Mouse (Mus musculus): ENCODE results near the gene Hectd4. TPM values are rescaled to one million over a fixed set of nuclear protein-coding genes. Genes with fewer than 3 reads are reported as not detected.
"Not testable (repeated sequence)": the region's sequence is repeated elsewhere in the genome, so short reads cannot be mapped to it uniquely, and the experiment has no call there.

Gene Hectd4
- polyA plus RNA-seq, 1 experiment from 2014 or later, result 7.8 TPM

GRCm38 (mm10) chr5:121307620-121308019 is 87.6 kb downstream of the Hectd4 start:
- Histone ChIP-seq H3K27ac (no peak overlapping the region; the same call in 1 of the 2 replicates), H3K9ac (no peak overlapping the region), H3K4me1 (no peaks in the 10 kb centered on the region), H3K36me3 (peaks cover 96% of the 10 kb centered on the region), H3K4me2 (replicated peaks) (no peak overlapping the region), H3K4me3 (no peak overlapping the region), H3K27me3 (no peaks in the 10 kb centered on the region), H3K9me3 (no peaks in the 10 kb centered on the region)
- ATAC-seq (ENCODE audit: insufficient number of reproducible peaks, insufficient read depth, low FRiP score, low TSS enrichment), result no peak
- WGBS, result 49% methylated on average over 3 of the region's 3 CpGs

GRCm38 (mm10) chr5:121311576-121311975 is 91.6 kb downstream of the Hectd4 start:
- ATAC-seq (ENCODE audit: insufficient number of reproducible peaks, insufficient read depth, low FRiP score, low TSS enrichment), result no peak

GRCm38 (mm10) chr5:121313764-121314474 is 93.9 kb downstream of the Hectd4 start:
- H3K4me3 ChIP-seq, result no peak overlapping the region
- no peaks in the 10 kb centered on the region for H3K27me3 ChIP-seq
- no peak overlapping the region for H3K9ac ChIP-seq
- no peak for ATAC-seq (ENCODE audit: insufficient number of reproducible peaks, insufficient read depth, low FRiP score, low TSS enrichment)
- 85% methylated on average over 10 of the region's 10 CpGs for WGBS
- no peaks in the 10 kb centered on the region for H3K9me3 ChIP-seq
- H3K4me2 ChIP-seq (replicated peaks), result no peak overlapping the region
- H3K4me1 ChIP-seq, result no peaks in the 10 kb centered on the region
- H3K36me3 ChIP-seq, result peaks cover 97% of the 10 kb centered on the region
- H3K27ac ChIP-seq, result no peak overlapping the region

More at GRCm38 (mm10) chr5:121311576-121311975, 91.6 kb downstream of the Hectd4 start:
- Histone ChIP-seq H3K4me3 (no peak overlapping the region), H3K4me2 (replicated peaks) (no peak overlapping the region), H3K27me3 (no peaks in the 10 kb centered on the region), H3K9ac (no peak overlapping the region), H3K9me3 (no peaks in the 10 kb centered on the region), H3K36me3 (peaks cover 98% of the 10 kb centered on the region), H3K27ac (no peak overlapping the region), H3K4me1 (no peaks in the 10 kb centered on the region)
- 96% methylated on average over 8 of the region's 8 CpGs for WGBS

DNA sequence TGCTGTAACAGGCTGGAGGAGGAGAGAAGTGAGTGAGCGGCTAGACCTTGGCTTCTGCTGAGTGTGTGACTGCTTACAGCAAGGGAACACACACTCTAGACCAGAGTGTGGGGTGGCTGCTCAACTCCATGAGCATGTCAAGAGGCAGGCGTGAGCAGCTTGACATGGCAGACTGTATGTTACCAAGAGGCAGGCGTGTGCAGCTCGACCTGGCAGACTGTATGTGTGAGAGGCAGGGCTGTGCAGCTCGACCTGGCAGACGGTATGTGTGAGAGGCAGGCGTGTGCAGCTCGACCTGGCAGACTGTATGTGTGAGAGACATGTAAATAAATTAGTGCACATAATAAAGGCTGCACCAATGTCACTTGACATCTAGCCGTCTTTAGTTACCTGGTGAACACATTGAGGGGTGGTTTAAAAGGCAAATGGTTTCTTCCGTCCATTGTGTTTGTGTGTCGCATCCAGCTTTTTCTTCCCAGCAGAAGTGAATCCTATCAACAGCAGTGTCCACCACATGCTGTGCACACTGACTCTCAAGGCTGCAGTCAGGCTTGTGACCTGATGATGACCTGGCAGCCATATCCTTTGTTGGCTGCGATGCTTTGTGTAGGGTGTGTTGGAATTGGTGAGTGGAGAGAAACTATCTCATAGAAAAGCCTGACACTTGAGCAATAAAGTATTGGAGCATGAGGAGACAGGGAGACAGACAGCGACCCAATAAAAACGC is 106.2 kb downstream of the Hectd4 start:
- H3K27ac ChIP-seq, result no peak overlapping the region
- H3K4me1 ChIP-seq, result no peaks in the 10 kb centered on the region
- ATAC-seq (ENCODE audit: insufficient number of reproducible peaks, insufficient read depth, low FRiP score, low TSS enrichment), result no peak
- no peaks in the 10 kb centered on the region for H3K27me3 ChIP-seq
- WGBS, result 93% methylated on average over 14 of the region's 14 CpGs
- no peaks in the 10 kb centered on the region for H3K9me3 ChIP-seq
- no peak overlapping the region for H3K4me3 ChIP-seq
- no peak overlapping the region for H3K4me2 ChIP-seq (replicated peaks)
- H3K36me3 ChIP-seq, result peaks cover 81% of the 10 kb centered on the region
- H3K9ac ChIP-seq, result no peak overlapping the region

GRCm38 (mm10) chr5:121329333-121330058 is 109.5 kb downstream of the Hectd4 start:
- Histone ChIP-seq H3K4me3 (peak overlapping the region; percentile 15), H3K27me3 (no peaks in the 10 kb centered on the region), H3K4me2 (replicated peaks) (peak overlapping the region; percentile 31), H3K27ac (0 out of 2 replicates have a peak overlapping the region, but pooled peaks have one; percentile 31), H3K9me3 (no peaks in the 10 kb centered on the region), H3K4me1 (no peaks in the 10 kb centered on the region), H3K36me3 (peaks cover 78% of the 10 kb centered on the region), H3K9ac (no peak overlapping the region)
- WGBS, result 80% methylated on average over 11 of the region's 11 CpGs
- 0 out of 2 replicates have a peak, but pooled peaks have one; percentile 42 for ATAC-seq (ENCODE audit: insufficient number of reproducible peaks, insufficient read depth, low FRiP score, low TSS enrichment)

DNA sequence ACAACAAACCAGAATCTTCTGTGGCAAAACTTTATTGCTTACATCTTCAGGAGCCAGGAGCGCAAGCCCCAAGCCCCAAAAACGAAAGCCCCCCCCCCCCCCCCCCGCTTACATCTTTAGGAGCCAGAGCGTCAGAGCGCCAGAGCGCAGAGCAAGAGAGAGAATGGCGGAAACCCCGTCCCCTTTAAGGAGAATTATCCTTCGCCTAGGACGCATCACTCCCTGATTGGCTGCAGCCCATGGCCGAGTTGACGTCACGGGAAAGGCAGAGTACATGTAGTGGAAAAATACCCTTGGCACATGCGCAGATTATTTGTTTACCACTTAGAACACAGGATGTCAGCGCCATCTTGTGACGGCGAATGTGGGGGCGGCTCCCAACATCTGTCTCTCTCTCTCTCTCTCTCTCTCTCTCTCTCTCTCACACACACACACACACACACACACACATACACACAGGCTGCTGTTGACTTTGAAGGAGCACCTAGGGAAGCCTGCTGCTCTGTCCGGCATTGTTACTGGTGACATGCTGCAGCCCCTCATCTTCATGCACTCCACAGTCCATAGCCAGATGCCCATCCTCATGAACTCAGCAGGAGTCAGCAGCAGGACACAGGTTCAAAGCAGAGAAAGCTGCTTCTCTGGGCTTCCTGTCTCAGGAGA is 110.3 kb downstream of the Hectd4 start:
- peaks cover 79% of the 10 kb centered on the region for H3K36me3 ChIP-seq
- H3K9me3 ChIP-seq; H3K27me3 ChIP-seq; H3K4me1 ChIP-seq; H3K9ac ChIP-seq; ATAC-seq (ENCODE audit: insufficient number of reproducible peaks, insufficient read depth, low FRiP score, low TSS enrichment): not testable (repeated sequence)
- peak overlapping the region; percentile 37; the same call in 1 of the 2 replicates for H3K27ac ChIP-seq
- peak overlapping the region; percentile 31; the same call in 1 of the 2 replicates for H3K4me2 ChIP-seq (replicated peaks)
- WGBS, result 64% methylated on average over 14 of the region's 19 CpGs
- peak overlapping the region; percentile 18; the same call in 1 of the 2 replicates for H3K4me3 ChIP-seq

DNA sequence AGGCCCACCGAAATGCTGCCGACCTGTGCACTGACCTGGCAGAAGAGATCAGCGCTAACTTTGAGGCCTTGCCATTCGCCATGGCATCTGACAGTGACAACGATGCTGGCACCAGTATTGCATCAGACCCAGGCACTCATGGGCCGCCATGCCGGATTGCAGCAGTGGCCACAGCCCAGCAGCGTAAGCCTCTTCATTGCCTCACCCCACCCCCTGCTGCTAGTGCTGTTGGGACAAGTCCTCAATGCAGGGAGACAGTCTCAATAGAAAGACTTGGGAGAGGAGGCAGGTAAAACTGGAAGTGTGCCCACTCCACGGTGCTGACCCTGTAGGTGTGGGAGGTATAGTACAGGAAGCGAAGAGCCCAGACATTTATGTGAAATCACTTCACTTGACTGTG is 111.7 kb downstream of the Hectd4 start:
- H3K9ac ChIP-seq, result no peak overlapping the region

GRCm38 (mm10) chr5:121333976-121334375 is 114.0 kb downstream of the Hectd4 start:
- no peak overlapping the region for H3K4me2 ChIP-seq (replicated peaks)
- WGBS, result 92% methylated on average over 9 of the region's 9 CpGs
- no peaks in the 10 kb centered on the region for H3K9me3 ChIP-seq
- no peak for ATAC-seq (ENCODE audit: insufficient number of reproducible peaks, insufficient read depth, low FRiP score, low TSS enrichment)
- no peaks in the 10 kb centered on the region for H3K4me1 ChIP-seq
- no peak overlapping the region for H3K4me3 ChIP-seq
- no peak overlapping the region for H3K27ac ChIP-seq
- peaks cover 86% of the 10 kb centered on the region for H3K36me3 ChIP-seq
- H3K9ac ChIP-seq, result no peak overlapping the region
- H3K27me3 ChIP-seq, result no peaks in the 10 kb centered on the region

More for the DNA sequence above, 111.7 kb downstream of the Hectd4 start:
- no peak overlapping the region for H3K4me3 ChIP-seq
- no peaks in the 10 kb centered on the region for H3K4me1 ChIP-seq
- no peak for ATAC-seq (ENCODE audit: insufficient number of reproducible peaks, insufficient read depth, low FRiP score, low TSS enrichment)
- H3K4me2 ChIP-seq (replicated peaks), result no peak overlapping the region
- WGBS, result 96% methylated on average over 10 of the region's 10 CpGs
- no peaks in the 10 kb centered on the region for H3K9me3 ChIP-seq
- no peak overlapping the region for H3K27ac ChIP-seq
- no peaks in the 10 kb centered on the region for H3K27me3 ChIP-seq
- peaks cover 78% of the 10 kb centered on the region for H3K36me3 ChIP-seq

GRCm38 (mm10) chr5:121334454-121334853 is 114.4 kb downstream of the Hectd4 start:
- no peak for ATAC-seq (ENCODE audit: insufficient number of reproducible peaks, insufficient read depth, low FRiP score, low TSS enrichment)
- 85% methylated on average over 5 of the region's 5 CpGs for WGBS
- no peak overlapping the region for H3K27ac ChIP-seq
- no peaks in the 10 kb centered on the region for H3K9me3 ChIP-seq
- H3K4me3 ChIP-seq, result no peak overlapping the region
- H3K36me3 ChIP-seq, result peaks cover 86% of the 10 kb centered on the region
- H3K4me2 ChIP-seq (replicated peaks), result no peak overlapping the region
- H3K27me3 ChIP-seq, result no peaks in the 10 kb centered on the region
- no peaks in the 10 kb centered on the region for H3K4me1 ChIP-seq
- H3K9ac ChIP-seq, result no peak overlapping the region

- Histone ChIP-seq H3K9ac (no peak overlapping the region), H3K4me2 (replicated peaks) (no peak overlapping the region), H3K36me3 (peaks cover 91% of the 10 kb centered on the region), H3K9me3 (no peaks in the 10 kb centered on the region), H3K4me3 (no peak overlapping the region), H3K27me3 (no peaks in the 10 kb centered on the region), H3K4me1 (0 out of 2 replicates have a peak, but pooled peaks cover 2% of the 10 kb centered on the region), H3K27ac (no peak overlapping the region)
- no peak for ATAC-seq (ENCODE audit: insufficient number of reproducible peaks, insufficient read depth, low FRiP score, low TSS enrichment)
- WGBS, result 86% methylated on average over 4 of the region's 4 CpGs
These were observed 115.4 kb downstream of the Hectd4 start for GRCm38 (mm10) chr5:121335426-121335825.

DNA sequence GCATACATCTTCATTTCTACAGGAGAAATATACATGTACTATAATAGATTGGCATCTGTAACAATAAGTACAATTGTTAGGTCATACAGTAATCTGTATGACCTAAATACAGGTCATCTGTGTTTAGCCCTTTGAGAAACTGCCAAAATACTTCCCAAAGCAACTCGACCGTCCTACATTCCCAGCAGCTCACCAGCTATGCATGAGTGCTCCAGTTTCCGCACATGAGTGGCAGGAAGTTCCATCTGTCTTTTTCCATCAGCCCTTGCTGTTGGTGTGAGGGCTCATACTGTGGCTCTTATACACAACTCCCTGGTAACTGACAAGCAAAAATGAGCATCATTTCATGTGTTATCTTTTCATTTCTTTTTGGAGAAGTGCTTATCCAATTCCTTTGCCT is 116.0 kb downstream of the Hectd4 start:
- Histone ChIP-seq H3K36me3 (peaks cover 89% of the 10 kb centered on the region), H3K27ac (no peak overlapping the region), H3K27me3 (no peaks in the 10 kb centered on the region), H3K9me3 (no peaks in the 10 kb centered on the region), H3K4me1 (peaks cover 8% of the 10 kb centered on the region; the same call in 1 of the 2 replicates), H3K9ac (no peak overlapping the region), H3K4me3 (no peak overlapping the region), H3K4me2 (replicated peaks) (no peak overlapping the region)
- WGBS, result 79% methylated on average over 3 of the region's 3 CpGs
- no peak for ATAC-seq (ENCODE audit: insufficient number of reproducible peaks, insufficient read depth, low FRiP score, low TSS enrichment)
